Mouse (Mus musculus) testis, postnatal 14 days (tissue): ENCODE data around the gene Cd248.

Source experiments
- DNase-seq: peaks from one replicate; pipeline ENCODE4 v3.0.0; 2021; ENCODE audit warnings: low spot score

Cd248 gene

GRCm38 (mm10) chr19:5067867-5068569, at the start of gene Cd248:
TSS of gene Cd248 (plus strand) at chr19:5068078.
- peak; percentile 71 for DNase-seq

GRCm38 (mm10) chr19:5018191-5018590, 49.7 kb upstream of the Cd248 start:
- DNase-seq: no peak

- no peak for DNase-seq
These were observed 46.5 kb upstream of the Cd248 start for GRCm38 (mm10) chr19:5021416-5021815.

GRCm38 (mm10) chr19:5023621-5024479, 44.0 kb upstream of the Cd248 start, which contains the start of gene Slc29a2:
TSS of gene Slc29a2 (plus strand) at chr19:5023860.
- DNase-seq: peak; percentile 88

GRCm38 (mm10) chr19:5026111-5026510, 41.8 kb upstream of the Cd248 start:
- no peak for DNase-seq

- no peak for DNase-seq
These were observed 35.2 kb upstream of the Cd248 start for GRCm38 (mm10) chr19:5032686-5033085.

- no peak for DNase-seq
These were observed 31.3 kb upstream of the Cd248 start for GRCm38 (mm10) chr19:5036577-5036976.

- peak; percentile 77 for DNase-seq
These were observed 30.0 kb upstream of the Cd248 start for GRCm38 (mm10) chr19:5037678-5038571.

- DNase-seq: peak; percentile 85
These were observed 29.1 kb upstream of the Cd248 start, which contains the start of the genes B4gat1 and AC124502.3 for GRCm38 (mm10) chr19:5038709-5039156. TSS of gene B4gat1 (plus strand) at chr19:5038826. TSS of gene AC124502.3 (plus strand) at chr19:5038891.

- no peak for DNase-seq
These were observed 28.4 kb upstream of the Cd248 start for GRCm38 (mm10) chr19:5039301-5040114.

- peak; percentile 94 for DNase-seq
These were observed 26.9 kb upstream of the Cd248 start, which contains the start of gene Brms1 for GRCm38 (mm10) chr19:5040862-5041523. TSS of gene Brms1 (plus strand) at chr19:5041354.

- no peak for DNase-seq
These were observed 26.3 kb upstream of the Cd248 start for GRCm38 (mm10) chr19:5041588-5041987.

GRCm38 (mm10) chr19:5045531-5045930, 22.3 kb upstream of the Cd248 start:
- no peak for DNase-seq

- DNase-seq: no peak
These were observed 19.5 kb upstream of the Cd248 start for GRCm38 (mm10) chr19:5048138-5049056.

- DNase-seq: no peak
These were observed 18.6 kb upstream of the Cd248 start for GRCm38 (mm10) chr19:5049325-5049724.

- DNase-seq: no peak
These were observed 17.6 kb upstream of the Cd248 start, which contains the start of gene Rin1 for GRCm38 (mm10) chr19:5050047-5050905. TSS of gene Rin1 (plus strand) at chr19:5050481.

- no peak for DNase-seq
These were observed 16.8 kb upstream of the Cd248 start for GRCm38 (mm10) chr19:5051031-5051430.

GRCm38 (mm10) chr19:5051515-5051914, 16.4 kb upstream of the Cd248 start:
- DNase-seq: no peak
